Comparison of ENCODE assay signal across 24 mouse cellular contexts in the genomic region with DNA sequence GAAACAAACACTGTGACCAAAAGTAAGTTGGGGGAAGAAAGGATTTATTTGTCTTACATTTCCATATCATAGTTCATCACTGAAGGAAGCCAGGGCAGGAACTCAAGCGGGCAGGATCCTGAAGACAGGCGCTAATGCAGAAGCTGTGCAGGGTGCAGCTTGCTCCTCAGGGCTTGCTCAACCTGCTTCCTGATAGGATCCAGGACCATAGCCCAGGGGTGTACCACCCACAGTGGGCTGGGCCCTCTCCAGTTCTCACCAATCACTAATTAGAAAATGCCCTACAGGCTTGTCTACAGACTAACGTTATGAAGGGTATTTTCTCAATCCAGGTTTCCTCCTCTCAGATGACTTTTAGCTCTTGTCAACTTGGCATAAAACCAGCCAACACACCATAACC. TPM values are rescaled to one million over a fixed set of nuclear protein-coding genes. Genes with fewer than 3 reads are reported as not detected.
DNase-seq lines count a peak whose midpoint lies in the region; ATAC-seq and TF ChIP-seq lines count a peak whose summit lies in the region.
"Had no signal": no experiment of that assay in that cellular context is flagged by ENCODE, and none has a peak within 500 bp of the region (broad histone marks: within the 10 kb centered on the region; RNA-seq: fewer than 3 reads in every experiment).

No protein-coding gene starts in this region.

- H3K4me3 ChIP-seq in MEL (ENCODE audit: control insufficient read depth in 1 of 2, insufficient read depth in 1 of 2, low read depth in 2 of 2, low read length in 2 of 2), result no peak overlapping the region
- H3K4me3 ChIP-seq in liver, postnatal 0 days (ENCODE audit: low read depth, low read length), result no peak overlapping the region
- H3K4me3 ChIP-seq: erythroblast, embryonic 14.5 days; forebrain, embryonic 13.5 days; hindbrain, embryonic 10.5 days; midbrain, embryonic 15.5 days; myocyte had no signal

- H3K9me3 ChIP-seq in MEL (replicated peaks; ENCODE audit: insufficient read depth, low read length), result no peaks in the 10 kb centered on the region
- H3K9me3 ChIP-seq in liver, postnatal 0 days (ENCODE audit: low read length), result no peaks in the 10 kb centered on the region
- H3K9me3 ChIP-seq: forebrain, embryonic 13.5 days; hindbrain, embryonic 10.5 days; midbrain, embryonic 15.5 days had no signal

- no peak for TF ChIP-seq POLR2A in MEL (IDR thresholded peaks at IDR 0.05; ENCODE audit: control insufficient read depth in 1 of 2, insufficient read depth in 1 of 2, low read depth in 1 of 2, low read length in 2 of 2, poor library complexity in 1 of 2)

- DNase-seq in MEL (ENCODE audit: low read depth, low spot score) (peak; percentile 16), liver (peak; percentile 23)
- DNase-seq in liver, postnatal 0 days, result peak; percentile 20
- DNase-seq in kidney, postnatal 25 days, result no peak
- no peak for DNase-seq in thymus, postnatal 4 days
- no peak for DNase-seq in adrenal gland, adult 2 months
- DNase-seq: adrenal gland, postnatal 36 days; cerebellum, adult 11-12 months; cerebellum, postnatal 25 days; gastrocnemius, postnatal 10 days; kidney, adult 11 months; lung, adult 18-20 months; spleen, adult 18-20 months had no signal

- no peak overlapping the region for H3K27ac ChIP-seq in MEL (ENCODE audit: control insufficient read depth, low read depth, low read length)
- peak overlapping the region; percentile 61; the same call in 1 of the 2 replicates for H3K27ac ChIP-seq in liver, postnatal 0 days (ENCODE audit: low read depth)
- H3K27ac ChIP-seq: forebrain, embryonic 13.5 days; hindbrain, embryonic 10.5 days; macrophage; midbrain, embryonic 15.5 days had no signal

- no peak for TF ChIP-seq RAD21 in MEL (IDR thresholded peaks at IDR 0.05; ENCODE audit: low read depth, low read length)

- 0 out of 2 replicates have a peak, but pooled peaks have one; percentile 45 for ATAC-seq in common myeloid progenitor, adult 5-6 weeks (replicated peaks; ENCODE audit: low read depth, poor library complexity, severe bottlenecking)
- peak; percentile 82 for ATAC-seq in liver, postnatal 0 days
- ATAC-seq: forebrain, embryonic 13.5 days; midbrain, embryonic 15.5 days had no signal

- no peak overlapping the region for H3K9ac ChIP-seq in MEL (ENCODE audit: control insufficient read depth, low read depth, low read length, poor library complexity, severe bottlenecking)
- no peak overlapping the region for H3K9ac ChIP-seq in liver, postnatal 0 days (replicated peaks)
- H3K9ac ChIP-seq: forebrain, embryonic 13.5 days; midbrain, embryonic 15.5 days had no signal

- H3K4me1 ChIP-seq in MEL (ENCODE audit: control insufficient read depth in 1 of 2, insufficient read depth in 2 of 2, low read length in 2 of 2), result no peaks in the 10 kb centered on the region; a peak in 1 of 4 replicates
- H3K4me1 ChIP-seq in liver, postnatal 0 days (ENCODE audit: insufficient read depth), result peaks cover 10% of the 10 kb centered on the region

- 48% methylated on average over 3 of the region's 3 CpGs for WGBS in liver, postnatal 0 days (ENCODE audit: insufficient replicate concordance)

- H3K36me3 ChIP-seq in MEL (ENCODE audit: control insufficient read depth in 1 of 2, insufficient read depth in 2 of 2, low read length in 2 of 2), result no peaks in the 10 kb centered on the region
- H3K36me3 ChIP-seq in liver, postnatal 0 days (replicated peaks; ENCODE audit: insufficient read depth, low read length), result no peaks in the 10 kb centered on the region
- H3K36me3 ChIP-seq: hindbrain, embryonic 10.5 days; midbrain, embryonic 15.5 days had no signal

- TF ChIP-seq EP300 in MEL (IDR thresholded peaks at IDR 0.05; ENCODE audit: low read depth in 1 of 2, low read length in 2 of 2), result no peak
- TF ChIP-seq EP300 in liver, postnatal 0 days (IDR thresholded peaks at IDR 0.05; ENCODE audit: low read depth), result no peak

- TF ChIP-seq CTCF in MEL (IDR thresholded peaks at IDR 0.05 in 2 of 3, conservative IDR thresholded peaks at IDR 0.05 in 1 of 3; ENCODE audit: control insufficient read depth in 1 of 3, insufficient read depth in 1 of 3, low read depth in 2 of 3, low read length in 3 of 3, poor library complexity in 1 of 3, severe bottlenecking in 1 of 3), result no peak
- TF ChIP-seq CTCF in liver, postnatal 0 days (IDR thresholded peaks at IDR 0.05; ENCODE audit: low read depth), result no peak

- no peaks in the 10 kb centered on the region for H3K79me2 ChIP-seq in MEL (ENCODE audit: control insufficient read depth, insufficient read depth, low read length, poor library complexity)

- peaks cover 3 to 4% of the 10 kb centered on the region in 2 experiments; a peak in 3 of 4 replicates for H3K27me3 ChIP-seq in MEL (ENCODE audit: control insufficient read depth in 1 of 2, insufficient read depth in 2 of 2, low read length in 2 of 2)
- 0 out of 2 replicates have a peak, but pooled peaks cover 3% of the 10 kb centered on the region for H3K27me3 ChIP-seq in liver, postnatal 0 days (ENCODE audit: insufficient read depth, low read length)
- H3K27me3 ChIP-seq: forebrain, embryonic 13.5 days; midbrain, embryonic 15.5 days had no signal

- no peak overlapping the region; the same call in 1 of the 2 replicates for H3K4me2 ChIP-seq in liver, postnatal 0 days (ENCODE audit: low read depth, low read length)
- H3K4me2 ChIP-seq: forebrain, embryonic 13.5 days; midbrain, embryonic 15.5 days had no signal

TF ChIP-seq in MEL, 35 proteins besides CTCF, POLR2A, EP300 and RAD21:
- TF ChIP-seq SIN3A (IDR thresholded peaks at IDR 0.05; ENCODE audit: low read length) (no peak), TAL1 (IDR thresholded peaks at IDR 0.05; ENCODE audit: low read length) (no peak), KAT2A (conservative IDR thresholded peaks at IDR 0.05; ENCODE audit: low read depth, low read length) (no peak), RCOR1 (IDR thresholded peaks at IDR 0.05; ENCODE audit: low read depth, low read length) (no peak), JUND (IDR thresholded peaks at IDR 0.05; ENCODE audit: low read depth, low read length) (no peak), MEF2A (IDR thresholded peaks at IDR 0.05; ENCODE audit: extremely low read depth, insufficient replicate concordance, low read depth, low read length, poor library complexity, severe bottlenecking) (no peak), ZMIZ1 (IDR thresholded peaks at IDR 0.05; ENCODE audit: low read depth, low read length) (no peak), ZC3H11A (IDR thresholded peaks at IDR 0.05; ENCODE audit: low read depth, low read length) (no peak), ETS1 (IDR thresholded peaks at IDR 0.05; ENCODE audit: low read depth, low read length) (no peak), HCFC1 (IDR thresholded peaks at IDR 0.05; ENCODE audit: low read depth, low read length) (no peak), GABPA (IDR thresholded peaks at IDR 0.05; ENCODE audit: low read depth, low read length) (no peak), UBTF (IDR thresholded peaks at IDR 0.05; ENCODE audit: borderline replicate concordance, insufficient read depth, low read depth, low read length) (no peak)

RNA-seq across cellular contexts. Expression of a gene that starts 23.6 kb away (rescaled TPM):
- total RNA-seq in MEL (2012; rRNA removed), result 9.0 and 16.3 TPM in 2 replicates
- polyA plus RNA-seq in MEL (2012; ENCODE audit: insufficient read depth in 1 of 2, insufficient read length in 2 of 2, low read depth in 1 of 2, low replicate concordance in 2 of 2, missing spikeins in 1 of 2), result 10 to 100 TPM in 1 of 2 experiments, not detected in 1; 63.2 TPM
- 61.8 and 73.6 TPM in 2 replicates for total RNA-seq in common myeloid progenitor, adult 5-6 weeks (2017)
- polyA plus RNA-seq in liver, postnatal 0 days (2015; fragmentation: Nextera tagmentation; extraction: Ambion mirVana), result 29.1 and 30.9 TPM in 2 replicates
- 10 to 100 TPM; 26.1 to 28.7 TPM for total RNA-seq in adrenal gland, adult 2 months (2021)
- polyA plus RNA-seq in adrenal gland, adult 2 months (2012; rRNA removed), result 24.4 and 27.2 TPM in 2 replicates

RNA-seq across cellular contexts. Expression of a gene that starts 28.9 kb away (rescaled TPM):
- total RNA-seq in MEL (2012; rRNA removed), result not detected in 2 replicates
- not detected for polyA plus RNA-seq in MEL (2012; ENCODE audit: insufficient read depth in 1 of 2, insufficient read length in 2 of 2, low read depth in 1 of 2, low replicate concordance in 2 of 2, missing spikeins in 1 of 2)
- 0.14 and 1.8 TPM in 2 replicates for total RNA-seq in common myeloid progenitor, adult 5-6 weeks (2017)
- 14.5 and 15.6 TPM in 2 replicates for polyA plus RNA-seq in liver, postnatal 0 days (2015; fragmentation: Nextera tagmentation; extraction: Ambion mirVana)
- total RNA-seq in adrenal gland, adult 2 months (2021), result 1 to 10 TPM; 5.1 to 8.5 TPM
- polyA plus RNA-seq in adrenal gland, adult 2 months (2012; rRNA removed), result 8.4 and 9.4 TPM in 2 replicates
- polyA plus RNA-seq: erythroblast, embryonic 14.5 days had no signal

RNA-seq across cellular contexts. Expression of a gene that starts 52.5 kb away (rescaled TPM):
- not detected in 2 replicates for total RNA-seq in MEL (2012; rRNA removed)
- not detected for polyA plus RNA-seq in MEL (2012; ENCODE audit: insufficient read depth in 1 of 2, insufficient read length in 2 of 2, low read depth in 1 of 2, low replicate concordance in 2 of 2, missing spikeins in 1 of 2)
- not detected in 2 replicates for total RNA-seq in common myeloid progenitor, adult 5-6 weeks (2017)
- polyA plus RNA-seq in liver, postnatal 0 days (2015; fragmentation: Nextera tagmentation; extraction: Ambion mirVana), result 0.26 and 0.52 TPM in 2 replicates
- total RNA-seq in adrenal gland, adult 2 months (2021), result 1 to 10 TPM; 6.4 to 9.5 TPM
- 14.3 and 16.2 TPM in 2 replicates for polyA plus RNA-seq in adrenal gland, adult 2 months (2012; rRNA removed)
- total RNA-seq: gastrocnemius, postnatal 10 days; heart, adult 8-10 months; layer of hippocampus, postnatal 14 days; left cerebral cortex, postnatal 10 days had no signal
- polyA plus RNA-seq: erythroblast, embryonic 14.5 days; macrophage; thymus, postnatal 0 days had no signal

Comparison
In these comparisons a context has a peak if more than half of its experiments do, and no peak if none do; other contexts are left out.
1. DNase-seq: peak in MEL (single experiment), liver (single experiment) and liver, postnatal 0 days (single experiment); none in kidney, postnatal 25 days (0 of 2), thymus, postnatal 4 days (single experiment) and adrenal gland, adult 2 months (single experiment).